Mouse (Mus musculus) lung, postnatal 0 days (tissue): ENCODE results near the gene Dgcr8. TPM values are rescaled to one million over a fixed set of nuclear protein-coding genes. Genes with fewer than 3 reads are reported as not detected.

Experiments used
- ATAC-seq: fragments of 200-750 bp; cut with Nextera tagmentation; 2 replicates; pipeline ENCODE4 v1.8.0; 2017; ENCODE audit warnings: moderate library complexity
- DNase-seq: peaks from one replicate; pipeline ENCODE4 v3.0.0-alpha.2; 2016; ENCODE audit warnings: low spot score
- H3K27ac ChIP-seq: fragments of 300-500 bp; sonication (generic); 2 replicates; pipeline ENCODE4 v1.5.1; 2014; ENCODE audit warnings: antibody characterized with exemption, mild to moderate bottlenecking, low read length, mixed read lengths
- H3K27me3 ChIP-seq: fragments of 300-500 bp; sonication (generic); replicated peaks from 2 replicates; pipeline ENCODE4 v1.6.1; 2014; ENCODE audit warnings: low read length, mixed read lengths; ENCODE audit not compliant: insufficient read depth
- H3K36me3 ChIP-seq: fragments of 300-500 bp; sonication (generic); 2 replicates; pipeline ENCODE4 v1.6.1; 2014; ENCODE audit warnings: low read length, mixed read lengths; ENCODE audit not compliant: insufficient read depth
- H3K4me1 ChIP-seq: fragments of 300-500 bp; sonication (generic); 2 replicates; pipeline ENCODE4 v1.6.1; 2014; ENCODE audit warnings: antibody characterized with exemption, low read depth, low read length, mixed read lengths; ENCODE audit not compliant: insufficient read depth
- H3K4me2 ChIP-seq: fragments of 300-500 bp; sonication (generic); replicated peaks from 2 replicates; pipeline ENCODE4 v1.6.1; 2014; ENCODE audit warnings: low read depth, mild to moderate bottlenecking, low read length, moderate library complexity, mixed read lengths
- H3K4me3 ChIP-seq: fragments of 300-500 bp; sonication (generic); 2 replicates; pipeline ENCODE4 v1.5.1; 2014; ENCODE audit warnings: low read depth, low read length
- H3K9ac ChIP-seq: fragments of 300-500 bp; sonication (generic); replicated peaks from 2 replicates; pipeline ENCODE4 v1.6.1; 2014; ENCODE audit warnings: low read depth, mild to moderate bottlenecking
- H3K9me3 ChIP-seq: fragments of 300-500 bp; sonication (generic); 2 replicates; pipeline ENCODE4 v1.6.1; 2016; ENCODE audit warnings: low read length, mixed read lengths
- CTCF ChIP-seq: IDR thresholded peaks from 2 replicates; pipeline ENCODE4 v1.5.1; 2016; ENCODE audit warnings: antibody characterized with exemption, mild to moderate bottlenecking
- EP300 ChIP-seq: IDR thresholded peaks from 2 replicates; pipeline ENCODE4 v1.6.1; 2016; ENCODE audit warnings: antibody characterized with exemption, mild to moderate bottlenecking, control low read depth
- WGBS: fragments of 180-500 bp; shearing (Covaris S2); extraction: QIAGEN DNeasy Blood & Tissue Kit; methylation state at CpG from one replicate; pipeline ENCODE4 v1.1.7; 2014; 5-methylcytosine and 5-hydroxymethylcytosine counted together
- microRNA counts: library from miRNA; unstranded; fragments of <30 nt; microRNA quantifications from one replicate; lab custom pipeline; 2015
- microRNA-seq: library from miRNA; unstranded; fragments of <30 nt; microRNA quantifications from one replicate; pipeline ENCODE4, GENCODE M21; 2016
- polyA plus RNA-seq: library from polyadenylated mRNA; unstranded; fragments of >200 nt; fragmentation: Nextera tagmentation; extraction: Ambion mirVana; gene quantifications from 2 replicates; pipeline ENCODE4 v1.2.1, GENCODE M21; 2015

Gene Dgcr8
- polyA plus RNA-seq, 1 experiment from 2014 or later = 13.3 TPM

DNA sequence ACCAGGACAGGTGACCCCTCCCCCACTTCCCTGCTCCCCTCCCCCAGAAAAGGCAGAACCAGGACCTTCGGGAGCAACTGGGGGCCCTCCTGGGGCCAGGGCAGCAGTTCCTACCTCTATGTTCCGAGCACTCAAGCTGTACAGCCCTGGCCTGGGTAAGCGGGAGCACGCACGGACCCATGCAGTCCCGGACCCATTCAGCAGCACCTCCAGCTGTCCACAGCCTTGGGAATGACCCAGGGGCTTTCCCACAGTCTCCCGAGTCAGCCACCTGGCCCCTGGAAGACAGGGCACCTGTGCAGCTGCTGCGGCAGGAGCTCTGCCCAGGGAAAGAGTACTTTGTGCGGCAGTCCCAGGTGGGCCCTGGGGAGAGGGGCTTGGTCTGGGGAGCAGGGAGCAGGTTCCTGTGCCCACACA lies 70.5 kb downstream of the Dgcr8 start:
- Histone ChIP-seq H3K27ac (no peak overlapping the region), H3K4me3 (no peak overlapping the region), H3K36me3 (0 out of 2 replicates have a peak, but pooled peaks cover 6% of the 10 kb centered on the region), H3K4me1 (no peaks in the 10 kb centered on the region), H3K4me2 (no peak overlapping the region), H3K9ac (no peak overlapping the region), H3K9me3 (no peaks in the 10 kb centered on the region), H3K27me3 (no peaks in the 10 kb centered on the region)
- DNase-seq (no peak), ATAC-seq (no peak)
- 66% methylated on average over 9 of the region's 9 CpGs for WGBS
- TF ChIP-seq EP300 (no peak), CTCF (no peak)

DNA sequence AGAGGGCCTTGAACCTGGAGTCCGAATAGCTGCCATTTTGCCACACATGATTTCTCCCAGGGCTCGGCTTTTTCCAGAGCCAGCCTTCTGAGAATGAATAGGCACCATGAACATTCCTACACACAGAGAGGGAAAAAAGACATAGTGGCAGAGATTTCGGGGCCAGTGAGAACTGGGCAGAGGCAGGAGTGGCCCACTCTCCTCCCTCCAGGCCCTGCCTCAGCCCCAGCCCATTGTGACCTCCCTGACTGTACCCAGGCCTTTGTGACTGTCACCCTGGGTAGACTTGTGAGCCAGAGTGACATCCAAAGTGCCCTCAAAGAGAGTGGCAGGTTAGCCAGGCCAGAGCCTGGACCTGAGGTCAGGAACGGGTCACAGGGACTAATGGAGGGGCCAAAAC lies 71.5 kb downstream of the Dgcr8 start, which contains the start of gene Ccdc188:
Gene Ccdc188, plus strand, starts transcription at position 301 of the 400 bp plus-strand sequence.
- Histone ChIP-seq H3K4me1 (no peaks in the 10 kb centered on the region), H3K4me3 (no peak within 1 kb of the TSS), H3K4me2 (no peak within 1 kb of the TSS), H3K9me3 (no peaks in the 10 kb centered on the region), H3K36me3 (no peaks in the 10 kb centered on the region), H3K27me3 (no peaks in the 10 kb centered on the region), H3K27ac (no peak within 1 kb of the TSS), H3K9ac (no peak within 1 kb of the TSS)
- no peak for ATAC-seq
- DNase-seq = no peak
- TF ChIP-seq CTCF (no peak), EP300 (no peak)
- 89% methylated on average over 4 of the region's 4 CpGs for WGBS

- DNase-seq (peak; percentile 29), ATAC-seq (no peak)
- H3K4me3 ChIP-seq = no peak overlapping the region
- no peak overlapping the region for H3K4me2 ChIP-seq
- H3K9me3 ChIP-seq = no peaks in the 10 kb centered on the region
- no peaks in the 10 kb centered on the region for H3K36me3 ChIP-seq
- H3K9ac ChIP-seq = no peak overlapping the region
- H3K4me1 ChIP-seq = no peaks in the 10 kb centered on the region
- TF ChIP-seq EP300 (no peak), CTCF (no peak)
- 65% methylated on average over 7 of the region's 7 CpGs for WGBS
- no peak overlapping the region for H3K27ac ChIP-seq
- no peaks in the 10 kb centered on the region for H3K27me3 ChIP-seq
Observed at GRCm38 (mm10) chr16:18214858-18215257, 74.2 kb downstream of the Dgcr8 start.

DNA sequence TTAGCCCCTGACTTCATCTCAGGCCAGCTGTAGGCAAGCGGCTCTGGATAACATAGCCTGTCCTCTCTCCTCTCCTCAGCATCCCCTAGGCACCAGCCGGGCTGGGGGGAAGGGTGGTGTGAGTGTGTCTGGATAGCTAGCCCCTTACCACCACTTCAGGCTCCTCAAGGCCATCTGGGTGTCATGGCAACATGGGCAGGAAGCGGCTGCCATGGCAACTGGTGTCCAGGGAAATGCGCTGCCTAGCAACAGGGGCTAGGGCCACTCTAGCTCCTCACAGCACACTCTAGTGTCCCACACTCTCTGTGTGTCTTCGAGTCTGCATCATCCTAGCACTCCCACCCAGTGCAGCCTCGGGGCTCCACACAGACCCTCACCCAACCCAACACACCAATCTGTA lies 75.4 kb downstream of the Dgcr8 start:
- no peak overlapping the region for H3K4me3 ChIP-seq
- no peaks in the 10 kb centered on the region for H3K36me3 ChIP-seq
- no peak overlapping the region for H3K9ac ChIP-seq
- no peak for TF ChIP-seq CTCF
- no peaks in the 10 kb centered on the region for H3K4me1 ChIP-seq
- no peaks in the 10 kb centered on the region for H3K9me3 ChIP-seq
- DNase-seq (no peak), ATAC-seq (no peak)
- WGBS = 34% methylated on average over 6 of the region's 6 CpGs
- H3K27ac ChIP-seq = no peak overlapping the region
- no peaks in the 10 kb centered on the region for H3K27me3 ChIP-seq
- H3K4me2 ChIP-seq = no peak overlapping the region

GRCm38 (mm10) chr16:18211417-18212171 lies 77.5 kb downstream of the Dgcr8 start:
- DNase-seq (peak; percentile 85), ATAC-seq (peak; percentile 53; the same call in 1 of the 2 replicates)
- no peak for TF ChIP-seq EP300
- peak; percentile 98 for TF ChIP-seq CTCF
- Histone ChIP-seq H3K9me3 (no peaks in the 10 kb centered on the region), H3K4me3 (no peak overlapping the region), H3K4me1 (no peaks in the 10 kb centered on the region), H3K9ac (no peak overlapping the region), H3K27ac (no peak overlapping the region), H3K36me3 (no peaks in the 10 kb centered on the region), H3K27me3 (no peaks in the 10 kb centered on the region), H3K4me2 (no peak overlapping the region)
- WGBS = 43% methylated on average over 10 of the region's 10 CpGs

DNA sequence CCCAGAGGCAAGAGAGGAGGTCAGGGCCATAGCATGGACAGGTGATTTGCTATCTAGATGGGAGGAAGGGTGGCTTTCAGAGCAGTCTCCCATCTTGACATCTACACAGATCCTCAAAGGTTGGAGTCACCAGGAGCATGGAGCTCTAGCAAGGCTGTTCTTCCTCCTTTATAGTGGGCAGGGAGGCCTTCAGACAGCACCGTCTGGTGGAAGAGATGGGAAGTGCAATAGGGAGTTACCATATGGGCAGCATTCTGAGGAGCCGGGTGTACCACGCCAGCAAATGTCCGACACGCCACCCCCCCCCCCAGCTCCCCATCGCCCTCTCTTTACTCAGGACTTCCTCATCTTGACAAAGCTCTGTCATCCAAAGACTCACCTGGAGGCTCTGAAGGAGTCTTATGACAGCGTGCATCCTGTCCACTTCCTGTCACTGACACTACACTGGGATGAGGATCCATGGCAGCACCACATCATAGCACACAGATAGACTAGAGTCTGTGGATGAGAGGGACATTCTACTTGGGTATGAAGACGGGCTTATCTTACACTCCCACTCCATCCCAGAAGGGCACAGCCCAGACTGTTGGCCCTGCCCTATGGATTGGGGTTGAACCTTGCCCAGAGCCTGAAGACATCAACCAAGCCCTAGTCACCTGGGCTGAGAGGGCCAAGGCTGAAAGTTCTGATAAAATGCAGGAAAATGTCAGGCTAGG lies 78.2 kb downstream of the Dgcr8 start:
- H3K9ac ChIP-seq = no peak overlapping the region
- no peak overlapping the region for H3K27ac ChIP-seq
- H3K27me3 ChIP-seq = no peaks in the 10 kb centered on the region
- no peaks in the 10 kb centered on the region for H3K9me3 ChIP-seq
- no peak overlapping the region for H3K4me2 ChIP-seq
- H3K4me1 ChIP-seq = no peaks in the 10 kb centered on the region
- no peaks in the 10 kb centered on the region for H3K36me3 ChIP-seq
- TF ChIP-seq CTCF = peak; percentile 89
- no peak for TF ChIP-seq EP300
- WGBS = 16% methylated on average over 8 of the region's 8 CpGs
- H3K4me3 ChIP-seq = no peak overlapping the region
- ATAC-seq (peak; percentile 47; the same call in 1 of the 2 replicates), DNase-seq (peak; percentile 60)

MicroRNA genes within 50 kb of the gene (microRNA counts, 519-probe panel; counts per million panel counts)
- not detected for microRNA mmu-miR-1306 (lab: Ali Mortazavi, UCI)
- 4,039 counts per million, percentile 37 among the panel's probes with 10 or more counts for microRNA mmu-miR-185 (lab: Ali Mortazavi, UCI)

Small RNA genes lying within 50 kb of the gene (microRNA-seq; reads per million reads assigned to microRNA genes)
- not detected for gene Gm24572
- gene Mir1306 = 127 reads per million, percentile 52 among the genes with 10 or more reads in this experiment
- 351 reads per million, percentile 64 among the genes with 10 or more reads in this experiment for gene Mir185

Other genes starting within 250 kb of the Dgcr8 start
- 78.6 and 87.2 TPM in 2 replicates for gene Dgcr6, start 236.4 kb downstream of the Dgcr8 start, polyA plus RNA-seq
- 10.6 and 11.0 TPM in 2 replicates for gene Prodh, start 199.0 kb downstream of the Dgcr8 start, polyA plus RNA-seq
- 0.17 and 0.23 TPM in 2 replicates for gene Rtn4r, start 161.6 kb downstream of the Dgcr8 start, polyA plus RNA-seq
- gene Ccdc188, start 71.4 kb downstream of the Dgcr8 start, polyA plus RNA-seq = not detected in 2 replicates
- 12.9 and 13.9 TPM in 2 replicates for gene Zdhhc8, start 54.1 kb downstream of the Dgcr8 start, polyA plus RNA-seq
- 39.2 and 39.7 TPM in 2 replicates for gene Trmt2a, start 40.6 kb downstream of the Dgcr8 start, polyA plus RNA-seq
- 155 and 163 TPM in 2 replicates for gene Ranbp1, start 40.5 kb downstream of the Dgcr8 start, polyA plus RNA-seq
- 2.2 and 2.5 TPM in 2 replicates for gene Gm49776, start 30.9 kb downstream of the Dgcr8 start, polyA plus RNA-seq
- gene Tango2, start 58.9 kb upstream of the Dgcr8 start, polyA plus RNA-seq = 23.7 and 25.2 TPM in 2 replicates
- gene Arvcf, start 58.9 kb upstream of the Dgcr8 start, polyA plus RNA-seq = 14.6 and 18.5 TPM in 2 replicates
- 20.0 and 20.9 TPM in 2 replicates for gene Txnrd2, start 137.1 kb upstream of the Dgcr8 start, polyA plus RNA-seq
- 109 and 111 TPM in 2 replicates for gene Comt, start 137.6 kb upstream of the Dgcr8 start, polyA plus RNA-seq
- 8.1 and 8.4 TPM in 2 replicates for gene Gnb1l, start 209.5 kb upstream of the Dgcr8 start, polyA plus RNA-seq
- 1.1 TPM in 2 replicates for gene Rtl10, start 209.7 kb upstream of the Dgcr8 start, polyA plus RNA-seq